Mouse (Mus musculus) neural tube, embryonic 13.5 days (tissue): ENCODE results near the gene Rcor3. TPM values are rescaled to one million over a fixed set of nuclear protein-coding genes. Genes with fewer than 3 reads are reported as not detected.

Experiments
- ATAC-seq: fragments of 200-750 bp; cut with Nextera tagmentation; 2 replicates; pipeline ENCODE4 v1.8.0; 2017; ENCODE audit warnings: low read depth, mild to moderate bottlenecking, moderate TSS enrichment, moderate library complexity
- H3K27ac ChIP-seq: fragments of 300-500 bp; sonication (generic); replicated peaks from 2 replicates; pipeline ENCODE4 v1.5.1; 2015; ENCODE audit warnings: moderate library complexity, mild to moderate bottlenecking, inconsistent platforms
- H3K27me3 ChIP-seq: fragments of 300-500 bp; sonication (generic); 2 replicates; pipeline ENCODE4 v1.6.1; 2015; ENCODE audit warnings: mild to moderate bottlenecking, inconsistent platforms
- H3K36me3 ChIP-seq: fragments of 300-500 bp; sonication (generic); 2 replicates; pipeline ENCODE4 v1.6.1; 2015; ENCODE audit warnings: mild to moderate bottlenecking, inconsistent platforms
- H3K4me1 ChIP-seq: fragments of 300-500 bp; sonication (generic); replicated peaks from 2 replicates; pipeline ENCODE4 v1.6.1; 2015; ENCODE audit warnings: inconsistent platforms
- H3K4me2 ChIP-seq: fragments of 300-500 bp; sonication (generic); 2 replicates; pipeline ENCODE4 v1.6.1; 2015; ENCODE audit warnings: inconsistent platforms, mild to moderate bottlenecking, moderate library complexity
- H3K4me3 ChIP-seq: fragments of 300-500 bp; sonication (generic); 2 replicates; pipeline ENCODE4 v1.5.1; 2015; ENCODE audit warnings: mild to moderate bottlenecking, inconsistent platforms
- H3K9ac ChIP-seq: fragments of 300-500 bp; sonication (generic); 2 replicates; pipeline ENCODE4 v1.6.1; 2015; ENCODE audit warnings: moderate library complexity, mild to moderate bottlenecking, inconsistent platforms
- H3K9me3 ChIP-seq: fragments of 300-500 bp; sonication (generic); 2 replicates; pipeline ENCODE4 v1.6.1; 2016; ENCODE audit warnings: inconsistent platforms
- WGBS: fragments of 180-500 bp; shearing (Covaris S2); methylation state at CpG from one replicate; pipeline ENCODE4 v1.1.7; 2015; 5-methylcytosine and 5-hydroxymethylcytosine counted together
- polyA plus RNA-seq: library from polyadenylated mRNA; unstranded; fragments of >200 nt; fragmentation: Nextera tagmentation; extraction: Ambion mirVana; gene quantifications from 2 replicates; pipeline ENCODE4 v1.2.1, GENCODE M21; 2015

The Rcor3 gene
- polyA plus RNA-seq, 1 experiment from 2014 or later, result 32.3 TPM

- no peak for ATAC-seq
- Histone ChIP-seq H3K9ac (no peak overlapping the region), H3K4me1 (no peaks in the 10 kb centered on the region), H3K27me3 (no peaks in the 10 kb centered on the region), H3K4me3 (no peak overlapping the region), H3K36me3 (peaks cover 3% of the 10 kb centered on the region; the same call in 1 of the 2 replicates), H3K9me3 (0 out of 2 replicates have a peak, but pooled peaks cover 7% of the 10 kb centered on the region), H3K27ac (no peak overlapping the region), H3K4me2 (no peak overlapping the region)
- 75% methylated on average over 4 of the region's 4 CpGs for WGBS
Observed at GRCm38 (mm10) chr1:192061666-192062306, 76.1 kb downstream of the Rcor3 start.

GRCm38 (mm10) chr1:192058911-192059310 is 79.0 kb downstream of the Rcor3 start:
- 85% methylated on average over 10 of the region's 10 CpGs for WGBS
- Histone ChIP-seq H3K9me3 (0 out of 2 replicates have a peak, but pooled peaks cover 7% of the 10 kb centered on the region), H3K4me1 (no peaks in the 10 kb centered on the region), H3K27ac (no peak overlapping the region), H3K4me3 (no peak overlapping the region), H3K36me3 (no peaks in the 10 kb centered on the region), H3K4me2 (no peak overlapping the region), H3K9ac (no peak overlapping the region), H3K27me3 (no peaks in the 10 kb centered on the region)
- ATAC-seq, result no peak

- no peaks in the 10 kb centered on the region for H3K9me3 ChIP-seq
- no peaks in the 10 kb centered on the region for H3K27me3 ChIP-seq
- no peak overlapping the region for H3K27ac ChIP-seq
- H3K36me3 ChIP-seq, result no peaks in the 10 kb centered on the region
- no peak overlapping the region for H3K9ac ChIP-seq
- no peak for ATAC-seq
- H3K4me1 ChIP-seq, result no peaks in the 10 kb centered on the region
- H3K4me3 ChIP-seq, result no peak overlapping the region
- 76% methylated on average over 3 of the region's 3 CpGs for WGBS
- no peak overlapping the region for H3K4me2 ChIP-seq
Observed at GRCm38 (mm10) chr1:192053726-192054125, 84.1 kb downstream of the Rcor3 start.

GRCm38 (mm10) chr1:192052986-192053385 is 84.9 kb downstream of the Rcor3 start:
- Histone ChIP-seq H3K4me2 (no peak overlapping the region), H3K27me3 (no peaks in the 10 kb centered on the region), H3K4me3 (no peak overlapping the region), H3K36me3 (no peaks in the 10 kb centered on the region), H3K4me1 (no peaks in the 10 kb centered on the region), H3K9me3 (no peaks in the 10 kb centered on the region), H3K9ac (no peak overlapping the region), H3K27ac (no peak overlapping the region)
- WGBS, result 90% methylated on average over 5 of the region's 5 CpGs
- no peak for ATAC-seq

- no peak for ATAC-seq
- no peaks in the 10 kb centered on the region for H3K27me3 ChIP-seq
- no peaks in the 10 kb centered on the region for H3K4me1 ChIP-seq
- 93% methylated on average over 8 of the region's 8 CpGs for WGBS
- no peak overlapping the region for H3K4me3 ChIP-seq
- H3K9me3 ChIP-seq, result no peaks in the 10 kb centered on the region
- H3K27ac ChIP-seq, result no peak overlapping the region
- no peak overlapping the region for H3K9ac ChIP-seq
- no peak overlapping the region for H3K4me2 ChIP-seq
- H3K36me3 ChIP-seq, result no peaks in the 10 kb centered on the region
Observed at GRCm38 (mm10) chr1:192052461-192052860, 85.4 kb downstream of the Rcor3 start.

Other genes starting within 250 kb of the Rcor3 start
- 3.5 and 3.6 TPM in 2 replicates for gene Slc30a1, start 231.3 kb downstream of the Rcor3 start, polyA plus RNA-seq
- gene Rd3, start 160.7 kb downstream of the Rcor3 start, polyA plus RNA-seq, result 12.4 and 16.1 TPM in 2 replicates
- gene Traf5, start 45.5 kb downstream of the Rcor3 start, polyA plus RNA-seq, result 2.4 and 4.4 TPM in 2 replicates
- 3.5 and 3.9 TPM in 2 replicates for gene Kcnh1, start 52.7 kb upstream of the Rcor3 start, polyA plus RNA-seq